Mouse (Mus musculus): Measurements from ENCODE around the gene Helt. TPM values are rescaled to one million over a fixed set of nuclear protein-coding genes. Genes with fewer than 3 reads are reported as not detected.

The Helt gene
- total and polyA plus RNA-seq, 3 experiments = not detected

DNA sequence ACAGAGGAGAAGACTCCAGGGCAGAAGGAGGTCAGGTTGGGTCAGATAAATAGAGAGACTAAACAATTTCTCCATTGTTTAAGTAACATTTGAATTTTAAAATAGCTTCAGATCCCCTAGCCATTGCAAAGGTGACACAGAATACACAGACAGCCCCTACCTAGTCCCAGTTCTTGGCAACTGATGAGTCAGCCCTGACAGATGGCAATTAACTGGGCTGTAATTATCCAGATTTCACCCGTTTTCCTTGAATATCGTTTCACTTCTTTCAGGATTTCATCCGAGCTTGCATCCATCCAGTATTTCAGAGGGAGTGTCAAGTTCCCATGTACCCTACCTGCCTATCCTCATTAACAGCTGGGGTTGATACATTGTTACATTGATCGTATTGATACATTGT, 34.9 kb upstream of the Helt start:
- Histone ChIP-seq H3K9ac (ENCODE audit: insufficient read depth, low read depth) (no peak overlapping the region), H3K36me3 (replicated peaks in 1 of 2; ENCODE audit: control insufficient read depth in 1 of 2, insufficient read depth in 1 of 2, low read length in 1 of 2) (no peaks in the 10 kb centered on the region), H3K4me2 (ENCODE audit: insufficient read depth, low read depth, poor library complexity, severe bottlenecking) (no peak overlapping the region), H3K79me2 (replicated peaks; ENCODE audit: control insufficient read depth, extremely low read depth, insufficient read depth, poor library complexity, severe bottlenecking) (no peaks in the 10 kb centered on the region), H3K4me3 (replicated peaks in 1 of 3; ENCODE audit: low read depth in 2 of 3, low read length in 2 of 3, poor library complexity in 1 of 3) (no peak overlapping the region), H3K9me3 (replicated peaks; ENCODE audit: low read length) (peaks cover 2% of the 10 kb centered on the region), H3K27me3 (replicated peaks) (no peaks in the 10 kb centered on the region), H3K4me1 (ENCODE audit: control insufficient read depth in 1 of 2, insufficient read depth in 2 of 2) (no peaks in the 10 kb centered on the region), H3K27ac (ENCODE audit: insufficient read depth, low read depth) (no peak overlapping the region)
- no peak for TF ChIP-seq IRF4 (IDR thresholded peaks at IDR 0.05; ENCODE audit: low read depth, low read length)
- TF ChIP-seq ZMIZ1 (IDR thresholded peaks at IDR 0.05; ENCODE audit: low read depth, low read length) = no peak
- no peak for TF ChIP-seq NELFE (IDR thresholded peaks at IDR 0.05; ENCODE audit: low read depth, low read length)
- TF ChIP-seq GABPA (IDR thresholded peaks at IDR 0.05; ENCODE audit: insufficient replicate concordance, low read depth, low read length) = no peak
- TF ChIP-seq ZNF384 (IDR thresholded peaks at IDR 0.05; ENCODE audit: low read depth, low read length) = no peak
- no peak for TF ChIP-seq SIN3A (IDR thresholded peaks at IDR 0.05; ENCODE audit: low read length)
- TF ChIP-seq NRF1 (IDR thresholded peaks at IDR 0.05; ENCODE audit: low read depth, low read length) = no peak
- TF ChIP-seq USF2 (conservative IDR thresholded peaks at IDR 0.05; ENCODE audit: low read depth, low read length) = no peak
- TF ChIP-seq POLR2AphosphoS2 (IDR thresholded peaks at IDR 0.05; ENCODE audit: low read depth, low read length) = no peak
- TF ChIP-seq JUND (conservative IDR thresholded peaks at IDR 0.05; ENCODE audit: low read depth, low read length) = no peak
- TF ChIP-seq E2F4 (IDR thresholded peaks at IDR 0.05; ENCODE audit: insufficient replicate concordance, low read depth, low read length) = no peak
- no peak for TF ChIP-seq CHD2 (IDR thresholded peaks at IDR 0.05; ENCODE audit: low read length)
- TF ChIP-seq EP300 (IDR thresholded peaks at IDR 0.05; ENCODE audit: low read length) = no peak
- TF ChIP-seq KAT2A (IDR thresholded peaks at IDR 0.05; ENCODE audit: insufficient replicate concordance, low read length) = no peak
- no peak for TF ChIP-seq MYC (IDR thresholded peaks at IDR 0.05; ENCODE audit: low read depth, low read length)
- TF ChIP-seq MXI1 (IDR thresholded peaks at IDR 0.05; ENCODE audit: low read depth, low read length) = no peak
- no peak for TF ChIP-seq PAX5 (IDR thresholded peaks at IDR 0.05; ENCODE audit: low read length)
- TF ChIP-seq ELF1 (IDR thresholded peaks at IDR 0.05; ENCODE audit: low read depth, low read length) = no peak
- no peak for TF ChIP-seq HCFC1 (IDR thresholded peaks at IDR 0.05; ENCODE audit: low read depth, low read length)
- dilution Hi-C loops (cut with MboI; ENCODE audit: extremely low pct_ligation_motif_present, extremely low pct_unique_long_range_greater_than_20kb, low sequenced_read_pairs) = no loop called here
- DNase-seq (ENCODE audit: extremely low read depth) = no peak
- in situ Hi-C loops (cut with MboI; ENCODE audit: low pct_ligation_motif_present, low pct_unique_long_range_greater_than_20kb, low sequenced_read_pairs) = no loop called here

DNA sequence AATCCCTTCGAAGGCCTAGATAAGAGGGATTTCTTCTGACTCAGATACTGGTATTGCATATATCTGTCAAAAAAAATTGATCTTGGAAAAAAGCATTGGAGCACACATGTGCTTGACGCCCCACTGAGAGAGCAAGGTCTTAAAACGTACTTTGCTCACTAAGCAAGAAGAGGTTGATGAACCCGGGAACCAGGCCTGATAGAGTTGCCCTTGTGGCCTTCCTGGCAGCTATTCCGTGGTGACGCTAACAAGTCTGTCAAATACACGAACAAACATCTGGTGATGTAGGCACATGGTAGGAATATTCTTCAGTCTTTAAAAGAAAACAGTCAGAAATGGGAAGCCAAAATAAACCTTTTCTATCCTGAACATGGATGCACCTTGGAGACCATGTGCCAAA, 32.8 kb upstream of the Helt start:
- H3K9ac ChIP-seq (ENCODE audit: insufficient read depth, low read depth) = no peak overlapping the region
- in situ Hi-C loops (cut with MboI; ENCODE audit: low pct_ligation_motif_present, low pct_unique_long_range_greater_than_20kb, low sequenced_read_pairs) = no loop called here
- H3K4me3 ChIP-seq (replicated peaks in 1 of 3; ENCODE audit: low read depth in 2 of 3, low read length in 2 of 3, poor library complexity in 1 of 3) = no peak overlapping the region
- no peaks in the 10 kb centered on the region for H3K27me3 ChIP-seq (replicated peaks)
- H3K9me3 ChIP-seq (replicated peaks; ENCODE audit: low read length) = peaks cover 2% of the 10 kb centered on the region
- dilution Hi-C loops (cut with MboI; ENCODE audit: extremely low pct_ligation_motif_present, extremely low pct_unique_long_range_greater_than_20kb, low sequenced_read_pairs) = no loop called here
- no peaks in the 10 kb centered on the region for H3K79me2 ChIP-seq (replicated peaks; ENCODE audit: control insufficient read depth, extremely low read depth, insufficient read depth, poor library complexity, severe bottlenecking)
- no peak for TF ChIP-seq MAZ (IDR thresholded peaks at IDR 0.05; ENCODE audit: low read depth, low read length)
- TF ChIP-seq USF2 (conservative IDR thresholded peaks at IDR 0.05; ENCODE audit: low read depth, low read length) = no peak
- TF ChIP-seq KAT2A (IDR thresholded peaks at IDR 0.05; ENCODE audit: insufficient replicate concordance, low read length) = no peak
- TF ChIP-seq GABPA (IDR thresholded peaks at IDR 0.05; ENCODE audit: insufficient replicate concordance, low read depth, low read length) = no peak
- no peak for TF ChIP-seq ZKSCAN1 (IDR thresholded peaks at IDR 0.05; ENCODE audit: borderline replicate concordance, low read depth, low read length)
- TF ChIP-seq USF1 (IDR thresholded peaks at IDR 0.05; ENCODE audit: low read depth, low read length) = no peak
- TF ChIP-seq ZC3H11A (IDR thresholded peaks at IDR 0.05; ENCODE audit: low read depth, low read length) = no peak
- H3K27ac ChIP-seq (ENCODE audit: insufficient read depth, low read depth) = no peak overlapping the region
- DNase-seq (ENCODE audit: extremely low read depth) = no peak
- no peaks in the 10 kb centered on the region for H3K36me3 ChIP-seq (replicated peaks in 1 of 2; ENCODE audit: control insufficient read depth in 1 of 2, insufficient read depth in 1 of 2, low read length in 1 of 2)
- no peak overlapping the region for H3K4me2 ChIP-seq (ENCODE audit: insufficient read depth, low read depth, poor library complexity, severe bottlenecking)
- no peaks in the 10 kb centered on the region; a peak in 1 of 4 replicates for H3K4me1 ChIP-seq (ENCODE audit: control insufficient read depth in 1 of 2, insufficient read depth in 2 of 2)

All from CH12.LX (cell line).